Mouse (Mus musculus): ENCODE results near the gene Psma6.

The Psma6 gene

DNA sequence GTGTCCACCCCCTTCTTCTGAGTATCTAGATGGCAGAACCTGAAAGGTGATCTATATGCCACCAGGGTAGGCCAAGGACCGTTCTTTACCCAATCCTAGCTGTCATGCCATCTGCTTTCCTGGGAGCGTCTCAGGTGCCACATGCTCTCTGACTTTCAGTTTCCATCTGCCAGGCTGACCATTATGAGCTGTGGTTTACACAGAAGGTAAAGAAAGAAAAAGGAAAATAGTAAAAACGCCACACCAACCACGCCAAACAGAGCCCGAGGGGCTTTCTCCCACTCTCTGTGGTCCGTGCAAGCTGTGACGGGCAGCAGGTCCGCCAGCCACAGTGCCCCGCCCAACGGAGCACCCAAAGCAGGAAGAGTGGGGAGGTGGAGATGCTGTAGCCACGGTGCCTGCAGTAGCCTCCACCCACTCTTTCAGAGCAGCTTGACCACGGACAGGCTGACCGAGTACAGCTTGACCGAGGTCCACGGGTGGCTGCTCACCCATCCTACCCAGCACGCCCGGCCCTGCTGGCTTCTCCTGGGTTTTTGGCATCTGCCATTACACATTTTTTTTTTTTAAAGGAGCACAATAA lies 81.5 kb downstream of the Psma6 start:
- peak; percentile 86 for DNase-seq

GRCm38 (mm10) chr12:55466088-55466701 lies 82.2 kb downstream of the Psma6 start:
- DNase-seq = peak; percentile 53

GRCm38 (mm10) chr12:55466816-55467215 lies 82.8 kb downstream of the Psma6 start:
- no peak for DNase-seq

- DNase-seq = no peak
Measured at GRCm38 (mm10) chr12:55467331-55468180, 83.5 kb downstream of the Psma6 start.
